Mouse (Mus musculus) olfactory bulb, adult 2 months (tissue): ENCODE data around the gene Gm45021. TPM values are rescaled to one million over a fixed set of nuclear protein-coding genes. Genes with fewer than 3 reads are reported as not detected.

Experiments used
- H3K27ac ChIP-seq: fragments of 200-500 bp; 2 replicates; pipeline ENCODE4 v1.5.1; 2012; ENCODE audit warnings: low read depth, low read length; ENCODE audit not compliant: insufficient read depth
- H3K4me1 ChIP-seq: fragments of 200-500 bp; 2 replicates; pipeline ENCODE4 v1.6.1; 2012; ENCODE audit warnings: low read length; ENCODE audit not compliant: control insufficient read depth, insufficient read depth
- H3K4me3 ChIP-seq: fragments of 200-500 bp; 2 replicates; pipeline ENCODE4 v1.5.1; 2012; ENCODE audit warnings: mild to moderate bottlenecking, low read depth, low read length, moderate library complexity; ENCODE audit not compliant: insufficient read depth
- CTCF ChIP-seq: fragments of 200-500 bp; IDR thresholded peaks from 2 replicates; pipeline ENCODE4 v1.5.1; 2012; ENCODE audit warnings: low read depth, mild to moderate bottlenecking, low read length, moderate library complexity; ENCODE audit not compliant: insufficient read depth
- POLR2A ChIP-seq: fragments of 200-500 bp; IDR thresholded peaks from 2 replicates; pipeline ENCODE4 v1.6.1; 2012; ENCODE audit warnings: mild to moderate bottlenecking, low read depth, low read length, moderate library complexity; ENCODE audit not compliant: insufficient read depth
- WGBS: fragments of 180-500 bp; shearing (Covaris S2); methylation state at CpG from one replicate; pipeline ENCODE4 v1.1.7; 2018; 5-methylcytosine and 5-hydroxymethylcytosine counted together
- polyA plus RNA-seq: library from polyadenylated mRNA; stranded (reverse); fragments of >200 nt; gene quantifications from 2 replicates; pipeline ENCODE4 v1.2.4, GENCODE M21; 2012; ENCODE audit warnings: low replicate concordance; ENCODE audit not compliant: missing spikeins, insufficient read depth, insufficient read length

Gene Gm45021
- polyA plus RNA-seq, 1 experiment, result not detected

- no peak for TF ChIP-seq CTCF
- TF ChIP-seq POLR2A, result no peak
- no peaks in the 10 kb centered on the region; the same call in 1 of the 2 replicates for H3K4me1 ChIP-seq
Measured at GRCm38 (mm10) chr6:48552918-48553317, 36.5 kb upstream of the Gm45021 start.

DNA sequence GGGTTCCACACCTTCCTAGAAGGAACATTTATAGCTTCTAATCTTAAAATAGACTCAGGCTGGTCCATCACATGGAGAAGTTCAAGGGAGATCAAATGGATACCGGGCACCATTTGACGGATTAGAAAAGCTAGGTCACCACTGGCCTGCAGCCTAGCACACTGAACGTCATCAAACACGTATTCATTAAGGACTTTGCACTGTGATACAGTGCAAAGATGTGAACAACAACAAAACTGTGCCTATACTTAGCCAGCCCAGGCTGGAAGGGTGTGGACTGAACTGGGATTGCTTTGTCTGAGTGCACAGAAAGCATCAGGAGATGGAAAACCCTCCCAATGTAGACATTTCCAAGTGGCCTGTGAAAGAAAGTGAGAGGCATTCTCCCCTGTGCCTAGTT lies 35.6 kb upstream of the Gm45021 start:
- Histone ChIP-seq H3K4me1 (no peaks in the 10 kb centered on the region; the same call in 1 of the 2 replicates), H3K4me3 (0 out of 2 replicates have a peak overlapping the region, but pooled peaks have one; percentile 74), H3K27ac (peak overlapping the region; percentile 97)
- 49% methylated on average over 4 of the region's 4 CpGs for WGBS
- TF ChIP-seq CTCF (no peak), POLR2A (no peak)

More at GRCm38 (mm10) chr6:48552918-48553317, 36.5 kb upstream of the Gm45021 start:
- WGBS, result 76% methylated on average over 4 of the region's 4 CpGs
- H3K27ac ChIP-seq, result no peak overlapping the region
- no peak overlapping the region for H3K4me3 ChIP-seq

GRCm38 (mm10) chr6:48554280-48555103 lies 34.9 kb upstream of the Gm45021 start, which contains the start of gene Lrrc61:
Gene Lrrc61 (plus strand): TSS chr6:48554796.
- peak within 1 kb of the TSS; percentile 74 for H3K4me3 ChIP-seq
- H3K4me1 ChIP-seq, result no peaks in the 10 kb centered on the region; the same call in 1 of the 2 replicates
- TF ChIP-seq POLR2A (peak; percentile 72), CTCF (no peak)
- under 1% methylated on average over 39 of the region's 39 CpGs for WGBS
- peak within 1 kb of the TSS; percentile 97 for H3K27ac ChIP-seq

- WGBS, result 16% methylated on average over 14 of the region's 14 CpGs
- Histone ChIP-seq H3K4me3 (peak overlapping the region; percentile 74), H3K4me1 (no peaks in the 10 kb centered on the region; the same call in 1 of the 2 replicates), H3K27ac (peak overlapping the region; percentile 97)
- no peak for TF ChIP-seq CTCF
- TF ChIP-seq POLR2A, result no peak
Measured at GRCm38 (mm10) chr6:48555104-48555890, 34.1 kb upstream of the Gm45021 start.

- Histone ChIP-seq H3K4me3 (no peak overlapping the region), H3K4me1 (no peaks in the 10 kb centered on the region; the same call in 1 of the 2 replicates), H3K27ac (no peak overlapping the region)
- WGBS, result 93% methylated on average over 3 of the region's 3 CpGs
- TF ChIP-seq POLR2A, result no peak
- no peak for TF ChIP-seq CTCF
Measured at GRCm38 (mm10) chr6:48555956-48556355, 33.5 kb upstream of the Gm45021 start.

- TF ChIP-seq POLR2A (no peak), CTCF (no peak)
- peaks cover 13% of the 10 kb centered on the region for H3K4me1 ChIP-seq
- 88% methylated on average over 4 of the region's 4 CpGs for WGBS
- H3K27ac ChIP-seq, result no peak overlapping the region
- no peak overlapping the region for H3K4me3 ChIP-seq
Measured at GRCm38 (mm10) chr6:48565693-48566310, 23.6 kb upstream of the Gm45021 start.

- no peak overlapping the region for H3K4me3 ChIP-seq
- 27% methylated on average over 5 of the region's 5 CpGs for WGBS
- no peak for TF ChIP-seq CTCF
- TF ChIP-seq POLR2A, result no peak
- H3K27ac ChIP-seq, result no peak overlapping the region
- H3K4me1 ChIP-seq, result peaks cover 13% of the 10 kb centered on the region
Measured at GRCm38 (mm10) chr6:48566312-48566711, 23.1 kb upstream of the Gm45021 start.
